Mouse (Mus musculus) MEL (cell line): ENCODE results near the gene Iqck. TPM values are rescaled to one million over a fixed set of nuclear protein-coding genes. Genes with fewer than 3 reads are reported as not detected.
A peak's percentile ranks its signal among the peaks of the same experiment; 100 is the strongest.

ENCODE experiments used
- DNase-seq: peaks from one replicate; pipeline ENCODE4 v3.0.0; 2011; ENCODE audit warnings: low read depth, low spot score
- H3K27ac ChIP-seq: 2 replicates; pipeline ENCODE4 v1.5.1; 2012; ENCODE audit warnings: low read depth, mild to moderate bottlenecking, control low read depth, low read length, moderate library complexity; ENCODE audit not compliant: control insufficient read depth
- H3K27me3 ChIP-seq, 2 experiments: fragments of 150-350 bp in 1 of 2; sonication (generic) in 1 of 2; 2 replicates each; pipeline ENCODE4 v1.6.1; 2012; ENCODE audit warnings: low read length in 2 of 2, mild to moderate bottlenecking in 2 of 2, improper control_type of control experiment in 1 of 2, moderate library complexity in 1 of 2; ENCODE audit not compliant: insufficient read depth in 2 of 2, control insufficient read depth in 1 of 2
- H3K36me3 ChIP-seq, 2 experiments: 2 replicates each; pipeline ENCODE4 v1.6.1; 2012 to 2014; ENCODE audit warnings: low read length in 2 of 2, improper control_type of control experiment in 1 of 2, inconsistent platforms in 1 of 2, mild to moderate bottlenecking in 1 of 2; ENCODE audit not compliant: insufficient read depth in 2 of 2, control insufficient read depth in 1 of 2
- H3K4me1 ChIP-seq, 2 experiments: fragments of 150-350 bp in 1 of 2; sonication (generic) in 1 of 2; 2 replicates each; pipeline ENCODE4 v1.6.1; 2012; ENCODE audit warnings: low read length in 2 of 2, improper control_type of control experiment in 1 of 2, mild to moderate bottlenecking in 1 of 2; ENCODE audit not compliant: insufficient read depth in 2 of 2, control insufficient read depth in 1 of 2
- H3K4me3 ChIP-seq, 2 experiments: fragments of 150-350 bp in 1 of 2; sonication (generic) in 1 of 2; 2 replicates each; pipeline ENCODE4 v1.5.1; 2012; ENCODE audit warnings: low read depth in 2 of 2, low read length in 2 of 2, mild to moderate bottlenecking in 2 of 2, moderate library complexity in 2 of 2, control low read depth in 1 of 2, improper control_type of control experiment in 1 of 2; ENCODE audit not compliant: control insufficient read depth in 1 of 2, insufficient read depth in 1 of 2
- H3K79me2 ChIP-seq: 2 replicates; pipeline ENCODE4 v1.6.1; 2012; ENCODE audit warnings: mild to moderate bottlenecking, low read length, moderate library complexity; ENCODE audit not compliant: control insufficient read depth, poor library complexity, insufficient read depth
- H3K9ac ChIP-seq: 2 replicates; pipeline ENCODE4 v1.6.1; 2012; ENCODE audit warnings: low read depth, mild to moderate bottlenecking, control low read depth, low read length, moderate library complexity; ENCODE audit not compliant: control insufficient read depth, poor library complexity, severe bottlenecking
- H3K9me3 ChIP-seq: fragments of 150-350 bp; sonication (generic); replicated peaks from 2 replicates; pipeline ENCODE4 v1.6.1; 2012; ENCODE audit warnings: mild to moderate bottlenecking, low read length, improper control_type of control experiment, moderate library complexity; ENCODE audit not compliant: insufficient read depth
- CHD2 ChIP-seq: IDR thresholded peaks from 2 replicates; pipeline ENCODE4 v1.6.1; 2011; ENCODE audit warnings: low read length, improper control_type of control experiment
- CTCF ChIP-seq, 3 experiments: IDR thresholded peaks in 2 of 3; conservative IDR thresholded peaks in 1 of 3; 2 replicates each; pipeline ENCODE4 v1.5.1; 2011 to 2012; ENCODE audit warnings: low read length in 3 of 3, low read depth in 2 of 3, mild to moderate bottlenecking in 2 of 3, improper control_type of control experiment in 1 of 3, inconsistent platforms in 1 of 3, mixed read lengths in 1 of 3, moderate library complexity in 1 of 3; ENCODE audit not compliant: control insufficient read depth in 1 of 3, insufficient read depth in 1 of 3, poor library complexity in 1 of 3, severe bottlenecking in 1 of 3
- E2F4 ChIP-seq: IDR thresholded peaks from 2 replicates; pipeline ENCODE4 v1.6.1; 2011; ENCODE audit warnings: low read depth, low read length, improper control_type of control experiment, borderline replicate concordance
- ELF1 ChIP-seq: IDR thresholded peaks from 2 replicates; pipeline ENCODE4 v1.6.1; 2014; ENCODE audit warnings: low read depth, mild to moderate bottlenecking, inconsistent platforms, low read length, improper control_type of control experiment, moderate library complexity
- GATA1 ChIP-seq: IDR thresholded peaks from 2 replicates; pipeline ENCODE4 v1.6.1; 2011; ENCODE audit warnings: low read depth, low read length, improper control_type of control experiment
- MAFK ChIP-seq: IDR thresholded peaks from 2 replicates; pipeline ENCODE4 v1.6.1; 2011; ENCODE audit warnings: low read depth, mild to moderate bottlenecking, low read length, improper control_type of control experiment, borderline replicate concordance
- MAZ ChIP-seq: IDR thresholded peaks from 2 replicates; pipeline ENCODE4 v1.6.1; 2012; ENCODE audit warnings: low read depth, mild to moderate bottlenecking, inconsistent platforms, low read length, improper control_type of control experiment
- POLR2AphosphoS2 ChIP-seq: IDR thresholded peaks from 2 replicates; pipeline ENCODE4 v1.6.1; 2011; ENCODE audit warnings: low read length, improper control_type of control experiment
- POLR2AphosphoS5 ChIP-seq: IDR thresholded peaks from 2 replicates; pipeline ENCODE4 v1.6.1; 2012; ENCODE audit warnings: low read depth, borderline replicate concordance, mild to moderate bottlenecking, inconsistent platforms, low read length, moderate library complexity, mixed read lengths
- RAD21 ChIP-seq: IDR thresholded peaks from 2 replicates; pipeline ENCODE4 v1.6.1; 2011; ENCODE audit warnings: mild to moderate bottlenecking, low read depth, low read length, improper control_type of control experiment
- RCOR1 ChIP-seq: IDR thresholded peaks from 2 replicates; pipeline ENCODE4 v1.6.1; 2012; ENCODE audit warnings: low read depth, mild to moderate bottlenecking, inconsistent platforms, low read length, improper control_type of control experiment
- TAL1 ChIP-seq: IDR thresholded peaks from 2 replicates; pipeline ENCODE4 v1.6.1; 2012; ENCODE audit warnings: mild to moderate bottlenecking, inconsistent platforms, low read length, moderate library complexity, mixed read lengths
- UBTF ChIP-seq: IDR thresholded peaks from 2 replicates; pipeline ENCODE4 v1.6.1; 2012; ENCODE audit warnings: low read depth, mild to moderate bottlenecking, inconsistent platforms, low read length, improper control_type of control experiment, moderate library complexity, borderline replicate concordance; ENCODE audit not compliant: insufficient read depth
- USF1 ChIP-seq: IDR thresholded peaks from 2 replicates; pipeline ENCODE4 v1.6.1; 2014; ENCODE audit warnings: low read depth, mild to moderate bottlenecking, inconsistent platforms, low read length, improper control_type of control experiment, moderate library complexity
- ZMIZ1 ChIP-seq: IDR thresholded peaks from 2 replicates; pipeline ENCODE4 v1.6.1; 2012; ENCODE audit warnings: low read depth, mild to moderate bottlenecking, inconsistent platforms, low read length, improper control_type of control experiment, moderate library complexity
- polyA plus RNA-seq, 2 experiments: library from polyadenylated mRNA; stranded (reverse) in 1 of 2; unstranded in 1 of 2; fragments of >175 nt in 1 of 2; fragments of >200 nt in 1 of 2; gene quantifications; 2 replicates each; pipeline versions ENCODE4 v1.2.1 to v1.2.4; 2012; ENCODE audit warnings: low replicate concordance in 2 of 2, low read depth in 1 of 2; ENCODE audit not compliant: insufficient read length in 2 of 2, insufficient read depth in 1 of 2, missing spikeins in 1 of 2
- total RNA-seq: library from RNA; depleted of rRNA; stranded (reverse); fragments of 300-350 nt; gene quantifications from 2 replicates; pipeline ENCODE4 v1.2.3, GENCODE M21; 2012

Iqck gene
- total and polyA plus RNA-seq, 3 experiments: 0.39 to 0.40 TPM; not detected in 1

DNA sequence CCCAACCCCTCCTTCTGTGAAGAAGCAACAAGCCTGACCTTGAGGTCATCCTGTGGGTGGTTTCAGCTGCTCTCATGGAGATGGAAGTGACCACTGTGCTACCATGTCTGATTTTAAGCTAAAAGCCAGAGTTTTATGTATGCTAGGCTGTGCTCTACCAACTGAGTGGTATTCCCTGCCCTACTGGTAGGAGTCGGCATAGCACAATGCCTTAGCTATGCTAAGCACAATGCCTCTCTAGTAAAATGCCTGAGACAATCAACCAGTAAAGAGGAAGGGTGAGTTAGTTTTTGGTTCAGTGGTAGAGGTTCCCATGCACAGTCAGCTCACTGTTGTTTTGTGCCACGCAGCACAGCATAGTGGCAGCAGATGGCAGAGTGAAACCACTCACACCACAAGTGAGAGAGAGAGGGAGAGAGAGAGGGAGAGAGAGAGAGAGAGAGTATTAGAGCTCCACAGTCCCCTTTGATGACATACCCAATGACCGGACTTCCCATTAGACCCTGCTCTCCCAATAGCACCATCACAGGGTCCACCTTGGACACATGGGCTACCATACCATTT, 24.0 kb downstream of the Iqck start:
- peak in 2 of 3 experiments; percentile 1 to 26; a peak in 3 of 6 replicates for TF ChIP-seq CTCF (IDR thresholded peaks at IDR 0.05 in 2 of 3, conservative IDR thresholded peaks at IDR 0.05 in 1 of 3; ENCODE audit: control insufficient read depth in 1 of 3, insufficient read depth in 1 of 3, low read depth in 2 of 3, low read length in 3 of 3, poor library complexity in 1 of 3, severe bottlenecking in 1 of 3)
- no peak for TF ChIP-seq TAL1
- TF ChIP-seq ELF1: no peak
- TF ChIP-seq POLR2AphosphoS2: no peak
- Histone ChIP-seq H3K79me2 (no peaks in the 10 kb centered on the region), H3K9me3 (no peaks in the 10 kb centered on the region), H3K9ac (no peak overlapping the region), H3K27me3 (peaks cover 0 to 4% of the 10 kb centered on the region in 2 experiments; a peak in 2 of 4 replicates), H3K4me3 (no peak overlapping the region), H3K36me3 (no peaks in the 10 kb centered on the region), H3K27ac (no peak overlapping the region), H3K4me1 (no peaks in the 10 kb centered on the region)
- DNase-seq: no peak

DNA sequence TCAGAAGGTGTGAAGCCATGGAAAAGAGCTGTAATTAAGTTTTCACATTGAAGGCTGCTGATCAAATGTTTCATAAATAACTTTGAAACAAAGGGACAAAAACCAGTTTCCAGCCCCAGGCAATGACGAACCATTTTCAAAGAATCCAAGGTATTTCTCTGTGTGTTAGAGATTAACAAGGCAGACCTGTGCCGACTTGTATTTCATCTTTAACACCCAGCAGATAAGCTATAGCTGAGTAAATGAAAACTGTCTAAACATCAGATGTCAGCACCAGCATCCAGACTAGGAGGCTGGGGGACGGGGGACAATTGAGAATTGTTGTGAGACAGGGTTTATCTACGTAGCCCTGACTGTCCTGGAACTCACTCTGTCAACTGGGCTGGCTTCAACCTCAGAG, 28.4 kb downstream of the Iqck start:
- Histone ChIP-seq H3K9ac (no peak overlapping the region), H3K79me2 (no peaks in the 10 kb centered on the region), H3K36me3 (no peaks in the 10 kb centered on the region), H3K4me1 (no peaks in the 10 kb centered on the region), H3K27ac (no peak overlapping the region), H3K9me3 (no peaks in the 10 kb centered on the region), H3K27me3 (peaks cover 0 to 5% of the 10 kb centered on the region in 2 experiments; a peak in 2 of 4 replicates), H3K4me3 (no peak overlapping the region)
- TF ChIP-seq TAL1 (no peak), E2F4 (no peak), MAZ (no peak), MAFK (no peak), POLR2AphosphoS5 (no peak), POLR2AphosphoS2 (no peak), ZMIZ1 (no peak), ELF1 (no peak), UBTF (no peak), GATA1 (no peak), RAD21 (no peak), USF1 (no peak), CHD2 (no peak), CTCF (IDR thresholded peaks at IDR 0.05 in 2 of 3, conservative IDR thresholded peaks at IDR 0.05 in 1 of 3; ENCODE audit: control insufficient read depth in 1 of 3, insufficient read depth in 1 of 3, low read depth in 2 of 3, low read length in 3 of 3, poor library complexity in 1 of 3, severe bottlenecking in 1 of 3) (no peak), RCOR1 (no peak)
- no peak for DNase-seq
